Mouse (Mus musculus): Measurements from ENCODE around the gene Degs1.

DNA sequence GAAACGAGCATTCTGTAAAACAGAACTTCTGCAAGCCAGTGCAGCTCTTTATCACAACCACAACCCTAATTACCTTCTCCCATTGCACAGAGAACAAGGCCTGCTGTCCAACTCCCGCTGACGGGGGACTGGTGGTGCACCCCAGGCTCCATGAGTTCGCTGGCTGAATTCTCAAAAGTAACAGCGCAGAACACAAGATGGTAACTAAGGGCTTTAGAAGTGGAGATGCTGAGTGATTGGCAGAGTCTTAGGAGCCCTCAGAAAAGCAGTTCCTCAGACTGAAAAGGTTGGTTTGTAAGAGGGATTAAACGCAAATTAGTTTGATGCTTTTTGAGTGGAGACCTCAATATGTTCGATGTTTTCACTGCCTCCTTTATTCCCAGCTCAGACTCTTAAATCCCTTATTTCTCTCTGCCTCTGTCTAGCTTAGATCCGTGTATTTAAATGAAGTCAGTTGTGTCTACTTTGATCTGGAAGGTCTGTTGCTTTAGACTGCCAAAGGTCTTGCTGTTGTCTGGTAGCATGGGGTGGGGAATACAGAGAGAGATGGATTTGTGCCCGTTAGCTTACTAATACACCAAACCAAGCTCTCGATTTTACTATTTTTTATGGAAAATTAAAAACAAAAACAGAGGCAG, 30.0 kb downstream of the Degs1 start:
- TF ChIP-seq POLR2A (IDR thresholded peaks at IDR 0.05; ENCODE audit: insufficient read depth, low read depth, low read length) = no peak
- TF ChIP-seq CTCF (IDR thresholded peaks at IDR 0.05; ENCODE audit: insufficient read depth, low read depth, low read length) = no peak
